Mouse (Mus musculus) common myeloid progenitor, adult 5-6 weeks (primary cell): ENCODE results near the gene Kcna7. TPM values are rescaled to one million over a fixed set of nuclear protein-coding genes. Genes with fewer than 3 reads are reported as not detected.

ENCODE experiments used
- ATAC-seq: replicated peaks from 2 replicates; pipeline ENCODE4 v1.8.0; 2016; ENCODE audit warnings: low read depth, mild to moderate bottlenecking, moderate TSS enrichment, inconsistent platforms; ENCODE audit not compliant: poor library complexity, severe bottlenecking
- total RNA-seq: library from RNA; stranded (forward); fragments of 200-1000, 187-1606 nt; gene quantifications from 2 replicates; pipeline ENCODE4 v1.2.3, GENCODE M21; 2017

The Kcna7 gene
- total RNA-seq, 1 experiment from 2014 or later: not detected

GRCm38 (mm10) chr7:45417962-45418492 is 12.6 kb downstream of the Kcna7 start:
- ATAC-seq: no peak

- ATAC-seq: no peak
Observed at GRCm38 (mm10) chr7:45419859-45420614, 14.6 kb downstream of the Kcna7 start.

- no peak for ATAC-seq
Observed at GRCm38 (mm10) chr7:45420615-45420919, 15.1 kb downstream of the Kcna7 start, which contains the start of gene Lhb. Gene Lhb (plus strand): TSS chr7:45420820.

GRCm38 (mm10) chr7:45421194-45421593 is 15.7 kb downstream of the Kcna7 start:
- no peak for ATAC-seq

GRCm38 (mm10) chr7:45426556-45426955 is 21.1 kb downstream of the Kcna7 start:
- no peak for ATAC-seq

GRCm38 (mm10) chr7:45433835-45434202 is 28.4 kb downstream of the Kcna7 start:
- no peak for ATAC-seq

GRCm38 (mm10) chr7:45434203-45435015 is 29.0 kb downstream of the Kcna7 start, which contains the start of gene Gys1:
Gene Gys1 (plus strand): TSS chr7:45434844.
- ATAC-seq: peak; percentile 91

GRCm38 (mm10) chr7:45435038-45435437 is 29.6 kb downstream of the Kcna7 start:
- no peak for ATAC-seq

GRCm38 (mm10) chr7:45436444-45436843 is 31.0 kb downstream of the Kcna7 start:
- ATAC-seq: no peak

- no peak for ATAC-seq
Observed at GRCm38 (mm10) chr7:45437046-45437445, 31.6 kb downstream of the Kcna7 start.

GRCm38 (mm10) chr7:45437521-45438276 is 32.2 kb downstream of the Kcna7 start, which contains the start of gene Ruvbl2:
Gene Ruvbl2 (minus strand): TSS chr7:45438096.
- no peak for ATAC-seq

- ATAC-seq: no peak
Observed at GRCm38 (mm10) chr7:45443526-45444420, 38.3 kb downstream of the Kcna7 start.

- ATAC-seq: no peak
Observed at GRCm38 (mm10) chr7:45446589-45446988, 41.1 kb downstream of the Kcna7 start.

GRCm38 (mm10) chr7:45447325-45447990 is 42.0 kb downstream of the Kcna7 start:
- ATAC-seq: peak; percentile 73

GRCm38 (mm10) chr7:45449974-45450373 is 44.5 kb downstream of the Kcna7 start:
- ATAC-seq: no peak

GRCm38 (mm10) chr7:45451344-45451982 is 46.0 kb downstream of the Kcna7 start:
- peak; percentile 88 for ATAC-seq

- no peak for ATAC-seq
Observed at GRCm38 (mm10) chr7:45454971-45455370, 49.5 kb downstream of the Kcna7 start.

- ATAC-seq: no peak
Observed at GRCm38 (mm10) chr7:45455932-45456696, 50.7 kb downstream of the Kcna7 start.
